Mouse (Mus musculus): ENCODE results near the gene Slc12a8.
"Not testable (repeated sequence)": the region's sequence is repeated elsewhere in the genome, so short reads cannot be mapped to it uniquely, and the experiment has no call there.

Gene Slc12a8

GRCm38 (mm10) chr16:33516807-33517565, at the start of gene Slc12a8:
Gene Slc12a8 (plus strand): TSS chr16:33517328.
- no peak for DNase-seq (ENCODE audit: inconsistent age in 2 of 2, low spot score in 1 of 2)

GRCm38 (mm10) chr16:33467451-33467850, 49.7 kb upstream of the Slc12a8 start:
- peak; percentile 34 to 46 for DNase-seq (ENCODE audit: inconsistent age in 2 of 2, low spot score in 1 of 2)

- no peak for DNase-seq (ENCODE audit: inconsistent age in 2 of 2, low spot score in 1 of 2)
Observed at GRCm38 (mm10) chr16:33469973-33470372, 47.2 kb upstream of the Slc12a8 start.

- DNase-seq (ENCODE audit: inconsistent age in 2 of 2, low spot score in 1 of 2): no peak
Observed at GRCm38 (mm10) chr16:33474381-33474780, 42.7 kb upstream of the Slc12a8 start.

GRCm38 (mm10) chr16:33479926-33480325, 37.2 kb upstream of the Slc12a8 start:
- no peak for DNase-seq (ENCODE audit: inconsistent age in 2 of 2, low spot score in 1 of 2)

GRCm38 (mm10) chr16:33481148-33481547, 36.0 kb upstream of the Slc12a8 start:
- DNase-seq (ENCODE audit: inconsistent age in 2 of 2, low spot score in 1 of 2): peak; percentile 21 to 66

GRCm38 (mm10) chr16:33482309-33482708, 34.8 kb upstream of the Slc12a8 start:
- DNase-seq (ENCODE audit: inconsistent age in 2 of 2, low spot score in 1 of 2): no peak

- DNase-seq (ENCODE audit: inconsistent age in 2 of 2, low spot score in 1 of 2): no peak
Observed at GRCm38 (mm10) chr16:33487709-33488108, 29.4 kb upstream of the Slc12a8 start.

GRCm38 (mm10) chr16:33494374-33494773, 22.8 kb upstream of the Slc12a8 start:
- no peak for DNase-seq (ENCODE audit: inconsistent age in 2 of 2, low spot score in 1 of 2)

- no peak for DNase-seq (ENCODE audit: inconsistent age in 2 of 2, low spot score in 1 of 2)
Observed at GRCm38 (mm10) chr16:33508082-33508481, 9.0 kb upstream of the Slc12a8 start.

GRCm38 (mm10) chr16:33509231-33509630, 7.9 kb upstream of the Slc12a8 start:
- not testable (repeated sequence) for DNase-seq (ENCODE audit: inconsistent age in 2 of 2, low spot score in 1 of 2)

GRCm38 (mm10) chr16:33510856-33511255, 6.3 kb upstream of the Slc12a8 start:
- DNase-seq (ENCODE audit: inconsistent age in 2 of 2, low spot score in 1 of 2): not testable (repeated sequence)

GRCm38 (mm10) chr16:33512555-33512954, 4.6 kb upstream of the Slc12a8 start:
- DNase-seq (ENCODE audit: inconsistent age in 2 of 2, low spot score in 1 of 2): no peak

GRCm38 (mm10) chr16:33517627-33518026, 499 bp downstream of the Slc12a8 start:
- DNase-seq (ENCODE audit: inconsistent age in 2 of 2, low spot score in 1 of 2): no peak

GRCm38 (mm10) chr16:33518236-33518635, 1.1 kb downstream of the Slc12a8 start:
- DNase-seq (ENCODE audit: inconsistent age in 2 of 2, low spot score in 1 of 2): no peak

- DNase-seq (ENCODE audit: inconsistent age in 2 of 2, low spot score in 1 of 2): peak; percentile 39 to 71
Observed at GRCm38 (mm10) chr16:33519916-33520568, 2.9 kb downstream of the Slc12a8 start.

- no peak for DNase-seq (ENCODE audit: inconsistent age in 2 of 2, low spot score in 1 of 2)
Observed at GRCm38 (mm10) chr16:33522516-33522915, 5.4 kb downstream of the Slc12a8 start.

GRCm38 (mm10) chr16:33523571-33523970, 6.4 kb downstream of the Slc12a8 start:
- DNase-seq (ENCODE audit: inconsistent age in 2 of 2, low spot score in 1 of 2): no peak

- DNase-seq (ENCODE audit: inconsistent age in 2 of 2, low spot score in 1 of 2): no peak
Observed at GRCm38 (mm10) chr16:33529502-33530454, 12.7 kb downstream of the Slc12a8 start.

GRCm38 (mm10) chr16:33531184-33531583, 14.1 kb downstream of the Slc12a8 start:
- DNase-seq (ENCODE audit: inconsistent age in 2 of 2, low spot score in 1 of 2): peak; percentile 50 to 71

- DNase-seq (ENCODE audit: inconsistent age in 2 of 2, low spot score in 1 of 2): no peak
Observed at GRCm38 (mm10) chr16:33536456-33536855, 19.3 kb downstream of the Slc12a8 start.
